Mouse (Mus musculus): ENCODE data around the gene Ugt2b34.

GRCm38 (mm10) chr5:86910770-86911169 lies 4.0 kb upstream of the Ugt2b34 start:
- TF ChIP-seq MAFK (IDR thresholded peaks at IDR 0.05; ENCODE audit: insufficient read depth, low read depth, low read length): no peak
- TF ChIP-seq HCFC1 (IDR thresholded peaks at IDR 0.05; ENCODE audit: borderline replicate concordance, insufficient read depth, low read length): no peak
- no peak for TF ChIP-seq ZC3H11A (IDR thresholded peaks at IDR 0.05; ENCODE audit: borderline replicate concordance, low read depth, low read length)
